Mouse (Mus musculus) erythroid progenitor cell, adult 5-6 weeks (primary cell): ENCODE results near the gene Gm9903. TPM values are rescaled to one million over a fixed set of nuclear protein-coding genes. Genes with fewer than 3 reads are reported as not detected.
A peak's percentile ranks its signal among the peaks of the same experiment; 100 is the strongest.

Experiments used
- ATAC-seq: replicated peaks from 2 replicates; pipeline ENCODE4 v1.8.0; 2016; ENCODE audit warnings: moderate number of reproducible peaks, mild to moderate bottlenecking, moderate TSS enrichment, inconsistent platforms; ENCODE audit not compliant: poor library complexity, low FRiP score, severe bottlenecking
- total RNA-seq, 2 experiments: library from RNA; stranded (forward) in 1 of 2; stranded (reverse) in 1 of 2; fragments of 150-400 nt in 1 of 2; fragments of 186-747, 209-891 nt in 1 of 2; gene quantifications; 2 replicates each; pipeline versions ENCODE4 v1.2.3 to v1.2.4; 2015 to 2017; ENCODE audit warnings: low replicate concordance in 2 of 2

Gm9903 gene
- total RNA-seq, 2 experiments from 2014 or later: not detected

DNA sequence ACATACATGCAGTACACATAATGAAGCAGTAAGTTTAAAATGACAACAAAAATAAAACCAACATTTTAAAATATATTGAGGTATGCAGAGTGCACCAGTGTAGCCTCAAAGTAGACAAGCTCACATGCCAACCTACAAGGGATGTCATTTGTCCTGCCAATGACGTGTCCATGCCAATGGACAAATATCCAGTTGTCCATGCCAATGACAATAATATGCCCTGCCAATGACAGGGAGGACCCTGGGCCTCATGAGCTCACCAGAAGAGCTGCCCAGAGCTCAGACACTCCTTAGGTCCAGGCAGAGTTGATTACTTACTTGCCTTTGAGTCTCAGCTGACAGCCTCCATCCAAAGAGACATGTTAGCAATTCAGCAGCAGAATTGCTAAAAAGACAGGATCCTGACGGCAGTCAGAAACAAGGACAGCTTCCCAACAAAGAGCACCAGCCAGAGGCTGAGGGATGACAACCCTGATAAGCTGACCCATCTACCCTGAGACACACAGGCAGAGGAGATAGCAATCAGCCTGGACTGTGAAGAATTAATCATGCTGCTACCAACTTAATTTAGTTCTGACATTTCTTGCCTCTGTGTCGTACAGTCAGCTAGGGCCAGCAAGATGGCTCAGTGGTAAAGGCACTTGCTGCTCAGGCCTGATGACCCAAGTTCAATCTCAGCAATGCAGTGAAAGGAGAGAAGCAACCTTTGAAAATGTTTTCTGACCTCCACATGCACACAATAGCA is 8.1 kb downstream of the Gm9903 start:
- no peak for ATAC-seq

DNA sequence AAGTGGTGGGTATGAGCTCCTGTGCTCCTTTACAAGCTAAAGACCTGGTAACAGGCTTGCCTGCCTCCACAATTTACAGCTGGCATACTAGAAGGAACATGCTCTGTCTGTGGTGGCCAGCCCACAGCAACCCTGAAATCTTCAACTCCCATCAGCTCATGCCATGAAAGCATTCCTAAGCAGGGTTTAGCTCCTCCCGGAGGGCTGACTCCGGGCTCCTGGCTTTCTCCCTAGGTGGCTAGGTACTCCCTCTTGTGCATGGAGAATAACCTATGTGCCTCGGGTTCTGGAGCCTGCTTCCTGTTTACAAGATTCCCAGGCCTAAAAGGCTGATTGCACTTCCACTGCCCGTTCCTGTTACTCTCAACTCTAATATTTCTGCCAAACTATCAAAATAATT is 9.1 kb downstream of the Gm9903 start:
- no peak for ATAC-seq

DNA sequence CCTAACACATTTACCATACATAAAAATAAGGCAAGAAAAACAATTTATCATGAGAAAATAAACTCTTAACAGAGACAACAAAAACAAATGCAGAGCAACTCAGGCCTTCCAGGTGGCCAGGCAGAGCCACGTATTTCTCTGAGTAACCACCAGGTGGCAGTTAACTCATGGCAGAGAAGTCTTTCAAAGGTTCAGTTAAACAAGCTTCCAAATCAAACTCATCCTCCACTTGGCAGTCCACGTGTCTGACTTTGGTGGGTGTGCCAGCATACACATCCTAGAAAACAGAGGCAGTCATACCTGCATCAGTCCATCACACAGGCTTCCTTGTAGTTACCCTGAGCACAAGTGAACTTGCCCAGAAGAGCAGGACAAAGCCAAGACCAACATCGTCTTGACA is 10.9 kb downstream of the Gm9903 start:
- peak; percentile 79 for ATAC-seq

DNA sequence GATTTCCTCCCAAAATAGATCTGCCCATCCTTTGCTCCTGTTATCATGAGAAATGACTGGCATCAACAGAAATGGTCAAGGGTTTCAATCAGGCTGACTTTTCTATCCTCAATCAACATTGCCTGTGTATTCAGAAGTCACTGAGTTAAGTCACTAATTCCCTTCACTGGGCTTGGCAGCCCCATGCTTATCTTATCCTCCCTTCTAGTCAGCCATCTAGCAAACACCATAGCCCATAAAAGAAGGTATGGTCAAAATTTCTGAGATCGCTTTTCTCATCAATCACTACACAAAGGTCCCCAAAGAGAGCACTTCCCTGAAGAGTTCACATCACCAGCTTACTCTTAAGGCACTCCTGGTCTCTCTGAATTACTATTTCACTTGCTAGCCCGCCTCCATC is 21.3 kb downstream of the Gm9903 start:
- no peak for ATAC-seq

DNA sequence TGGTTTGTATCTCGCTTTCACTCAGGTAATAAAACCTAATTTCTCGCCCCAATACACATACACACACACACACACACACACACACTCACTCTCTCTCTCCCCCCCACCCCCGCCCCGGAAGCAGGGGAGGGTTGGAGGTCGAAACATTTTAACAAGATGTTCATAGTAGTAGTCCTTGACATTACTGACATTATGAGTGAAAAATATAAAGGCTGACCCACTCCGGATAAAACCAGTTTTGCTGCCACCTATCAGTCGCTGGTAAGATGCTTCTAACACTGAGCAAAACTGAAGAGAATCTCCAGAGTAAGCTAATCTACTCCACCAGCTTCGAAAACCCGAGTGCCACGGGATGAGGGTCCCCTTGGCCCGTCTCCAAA is 21.8 kb downstream of the Gm9903 start:
- ATAC-seq: no peak

DNA sequence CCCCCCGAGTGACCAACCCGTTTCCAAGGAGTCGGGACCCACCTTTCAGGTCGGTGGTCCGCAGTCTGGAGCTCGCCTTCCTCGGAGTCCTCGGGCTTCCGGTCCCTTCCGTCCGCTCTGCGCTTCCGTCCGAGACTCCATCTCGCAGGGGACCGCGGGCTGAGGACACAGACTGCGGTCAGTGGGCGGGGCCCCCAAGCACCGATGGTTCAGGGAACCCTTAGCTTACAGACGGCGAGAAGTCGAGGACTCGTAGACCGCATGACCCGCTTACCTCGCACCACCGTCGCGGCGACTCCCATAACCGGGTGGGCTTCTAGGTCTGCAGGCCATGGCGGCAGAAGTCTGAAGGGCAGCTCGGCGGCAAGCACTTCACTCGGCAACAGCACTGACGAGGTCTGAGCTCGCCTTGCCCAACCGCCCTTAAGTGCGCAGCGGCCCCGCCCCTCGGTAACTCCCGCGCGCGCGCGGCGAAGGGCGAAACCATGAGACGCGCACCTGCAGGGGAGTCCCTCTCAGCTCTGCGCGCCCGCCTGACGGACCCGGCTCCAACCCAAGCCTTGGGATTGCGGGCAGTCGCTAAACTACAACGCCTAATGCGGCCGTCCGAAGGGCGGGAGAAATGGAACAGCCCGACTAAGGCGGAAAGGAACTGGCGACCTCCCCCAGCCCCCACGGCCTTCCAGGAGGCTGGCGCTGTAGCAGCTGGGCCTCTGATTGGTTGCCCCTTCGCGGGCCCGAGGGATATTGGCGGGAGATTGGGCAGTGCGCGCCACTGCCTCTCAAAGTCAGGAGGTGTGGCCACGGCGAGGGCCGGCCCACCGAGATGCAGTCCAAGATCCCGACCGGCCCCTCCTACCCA is 22.4 kb downstream of the Gm9903 start, which contains the start of gene Slbp:
Slbp (minus strand) TSS at position 654 of the 862 bp plus-strand sequence.
- peak; percentile 86 for ATAC-seq

DNA sequence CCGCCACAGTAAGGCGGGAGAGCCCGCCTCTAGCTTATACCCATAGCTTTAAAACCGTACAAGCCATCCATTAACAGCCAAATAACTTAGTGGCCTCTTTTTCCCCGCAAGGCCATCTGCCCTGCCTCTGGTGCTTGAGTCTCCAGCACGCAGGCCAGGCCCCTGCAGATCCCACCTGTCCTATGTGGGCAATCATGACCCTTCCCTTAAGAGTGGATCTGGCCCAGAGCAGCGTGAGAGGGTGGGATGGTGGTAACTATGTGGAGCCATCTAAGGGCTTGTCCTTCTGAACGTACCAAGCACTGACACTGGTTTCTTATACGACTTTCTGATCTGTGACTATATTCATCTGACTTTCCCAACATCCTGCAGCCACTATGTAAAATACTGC is 23.1 kb downstream of the Gm9903 start:
- ATAC-seq: peak; percentile 5

DNA sequence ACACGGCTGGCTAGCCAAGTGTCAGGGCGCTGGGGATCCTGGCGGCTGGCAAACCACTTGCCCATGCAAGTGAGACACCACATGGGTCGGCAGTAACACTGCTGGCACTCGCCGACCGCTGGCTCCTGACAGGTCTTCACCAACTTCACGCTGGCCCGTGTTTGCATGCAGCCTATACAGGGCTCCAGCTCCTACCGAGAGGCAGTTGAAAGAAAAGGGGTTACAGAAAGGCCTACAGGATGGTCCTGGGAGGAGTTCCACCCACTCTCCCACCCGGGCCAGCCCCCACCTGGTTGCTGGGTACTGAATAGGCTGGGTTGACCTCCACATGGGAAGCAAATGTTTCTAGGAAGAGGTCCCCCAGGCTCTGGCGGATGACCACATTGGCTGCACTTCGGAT is 24.7 kb downstream of the Gm9903 start:
- no peak for ATAC-seq

DNA sequence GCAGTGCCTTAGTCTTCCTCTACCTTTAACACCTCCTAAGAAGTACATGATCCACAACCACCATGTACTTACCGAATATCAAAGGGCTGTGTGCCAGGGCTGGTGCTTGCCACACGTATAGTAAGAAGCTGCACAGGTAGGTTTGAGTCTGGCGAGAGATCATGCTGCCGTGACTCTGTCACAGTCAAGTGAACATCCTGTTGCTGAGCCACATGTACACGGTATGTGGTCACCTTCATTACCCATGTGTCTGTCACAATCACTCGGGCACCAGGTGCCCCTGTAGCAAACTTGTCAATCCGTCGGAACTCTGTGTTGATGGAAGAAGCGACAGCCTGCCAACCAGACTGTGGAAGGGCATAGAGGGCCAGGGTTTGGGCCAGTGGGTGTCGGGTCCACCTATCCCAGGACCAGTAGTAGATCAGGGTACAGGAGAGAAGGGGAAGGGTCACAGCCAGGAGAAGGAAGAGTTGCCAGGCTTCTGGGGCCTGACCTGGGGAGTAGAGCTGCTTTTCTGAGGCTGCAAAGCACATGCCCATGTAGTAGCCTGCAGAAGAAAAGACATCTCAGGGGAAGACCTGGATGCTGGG is 25.6 kb downstream of the Gm9903 start:
- no peak for ATAC-seq

DNA sequence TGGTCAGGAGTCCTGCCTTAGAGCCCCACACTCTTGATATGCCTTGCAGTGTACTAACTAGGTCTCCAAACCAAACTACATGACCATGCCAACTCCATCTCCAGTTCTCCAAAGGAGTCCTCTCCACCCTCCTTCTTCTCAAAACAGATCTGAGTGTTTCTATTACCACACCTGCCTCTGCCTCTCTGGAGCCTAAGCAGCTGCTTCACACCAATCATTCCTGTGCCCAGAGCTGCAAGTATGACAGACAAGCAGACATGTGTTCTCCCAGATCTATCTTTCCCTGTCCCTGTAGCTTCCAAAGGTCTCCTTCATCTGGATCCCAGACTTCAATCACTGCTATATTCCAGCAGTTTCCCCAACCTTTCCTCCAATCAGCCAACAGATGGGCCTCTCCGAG is 27.0 kb downstream of the Gm9903 start:
- ATAC-seq: no peak

DNA sequence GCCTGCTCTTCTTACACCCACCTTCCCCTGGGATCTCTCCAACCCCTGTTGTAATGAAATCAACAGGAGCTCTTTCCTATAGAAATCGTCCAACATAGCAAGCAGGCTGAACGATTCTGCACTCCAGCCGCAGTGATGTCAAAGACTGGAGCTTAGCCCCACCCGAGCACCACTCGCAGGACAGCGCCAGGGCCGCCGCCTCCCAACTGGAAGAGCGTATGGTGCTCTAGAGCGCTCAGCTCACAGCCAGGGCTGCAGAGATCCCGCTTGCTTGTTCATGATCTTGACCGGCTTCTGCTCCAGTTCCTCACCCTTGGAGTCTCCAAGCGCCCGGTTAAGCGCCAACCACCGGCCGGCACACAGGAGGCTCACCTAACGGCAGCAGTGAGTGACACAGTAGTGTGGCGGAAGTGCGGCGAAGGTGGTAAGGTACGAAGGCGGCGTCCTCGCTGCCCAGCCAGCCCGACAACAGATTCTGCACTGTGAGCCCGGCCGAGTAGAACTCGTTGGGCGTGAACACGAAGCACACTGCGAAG is 27.6 kb downstream of the Gm9903 start:
- peak; percentile 64 for ATAC-seq

DNA sequence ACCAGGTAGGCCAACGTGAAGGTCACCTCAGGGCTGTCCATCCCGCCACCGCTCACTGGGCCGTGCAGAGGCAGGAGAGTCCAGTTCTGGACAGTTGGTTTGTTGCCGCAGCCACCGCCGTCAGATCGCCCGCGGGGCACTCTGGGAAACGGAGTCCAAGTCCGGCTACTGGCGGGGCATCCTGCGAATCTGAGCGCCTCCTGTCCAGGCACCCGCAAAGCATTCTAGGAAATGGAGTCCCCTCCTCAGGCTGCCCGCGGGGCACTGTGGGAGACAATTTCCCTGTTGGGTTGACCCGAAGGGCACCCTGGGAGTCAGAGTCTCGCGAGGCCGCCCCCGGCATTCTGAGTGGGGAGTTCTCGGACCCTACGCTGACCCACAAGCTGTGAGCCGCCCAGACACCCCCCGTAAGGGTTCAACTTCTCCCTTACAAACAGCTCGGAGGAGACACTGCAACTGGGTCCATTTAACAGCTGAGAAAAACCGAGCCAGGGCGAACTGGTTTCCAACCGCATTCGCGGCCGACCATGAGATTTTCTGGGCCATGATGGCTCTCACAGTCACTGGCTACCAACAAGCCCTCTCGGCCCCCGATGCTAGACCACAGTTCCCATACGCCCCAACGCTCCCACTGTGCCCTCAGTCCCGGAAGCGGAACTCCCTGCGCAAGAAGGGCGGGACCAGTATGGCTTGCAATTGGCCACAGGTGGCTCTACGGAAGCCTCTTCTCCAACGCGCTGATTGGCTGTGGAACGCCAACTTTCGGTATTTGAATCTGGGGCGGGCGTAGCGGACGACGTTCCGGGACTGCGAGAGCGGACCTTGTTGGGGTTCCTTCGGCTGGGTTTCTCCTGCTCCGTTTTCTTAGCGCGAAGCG is 28.3 kb downstream of the Gm9903 start, which contains the start of the genes Tacc3 and Tmem129:
Tacc3 (plus strand) TSS at position 342 of the 877 bp plus-strand sequence.
Tmem129 (minus strand) TSS at position 630 of the 877 bp plus-strand sequence.
- ATAC-seq: peak; percentile 82

DNA sequence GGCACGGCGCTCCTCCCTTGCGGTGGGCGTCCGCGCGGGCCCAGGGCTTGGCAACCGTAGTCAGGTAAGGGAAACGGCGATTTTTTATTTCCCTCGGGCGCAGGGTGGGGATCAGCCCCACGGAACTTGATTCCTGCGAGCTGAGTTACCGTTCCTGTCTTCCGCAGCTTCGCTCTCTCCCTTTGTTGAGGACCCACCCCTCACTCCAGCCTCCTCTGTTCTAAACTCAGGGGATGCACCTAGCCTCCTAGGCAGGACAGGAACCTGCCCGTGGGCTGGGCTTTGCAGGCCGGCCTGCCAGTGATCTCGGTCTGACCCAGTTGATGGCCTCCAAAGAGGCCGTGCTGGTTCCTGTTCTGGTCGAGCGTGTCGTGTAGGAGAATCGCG is 28.9 kb downstream of the Gm9903 start:
- ATAC-seq: peak; percentile 8

DNA sequence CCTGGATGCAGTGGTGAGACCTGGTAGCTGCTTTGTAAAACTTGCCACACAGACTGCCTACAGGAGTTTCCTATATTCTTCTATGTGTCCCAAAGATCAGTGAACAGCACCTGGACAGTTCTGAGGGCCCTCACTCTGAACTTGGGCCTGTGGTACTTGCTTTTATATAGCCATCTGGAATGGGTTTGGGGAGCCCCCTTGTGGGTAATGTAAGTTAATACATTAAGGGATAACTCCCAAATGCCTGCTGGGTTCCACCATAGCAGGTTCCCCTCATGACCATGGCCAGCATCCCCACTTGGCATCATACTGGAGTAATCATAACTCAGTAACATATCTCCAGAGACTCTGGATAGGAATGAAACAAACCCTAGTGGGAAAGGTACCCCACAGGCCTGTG is 38.5 kb downstream of the Gm9903 start:
- ATAC-seq: peak; percentile 56

DNA sequence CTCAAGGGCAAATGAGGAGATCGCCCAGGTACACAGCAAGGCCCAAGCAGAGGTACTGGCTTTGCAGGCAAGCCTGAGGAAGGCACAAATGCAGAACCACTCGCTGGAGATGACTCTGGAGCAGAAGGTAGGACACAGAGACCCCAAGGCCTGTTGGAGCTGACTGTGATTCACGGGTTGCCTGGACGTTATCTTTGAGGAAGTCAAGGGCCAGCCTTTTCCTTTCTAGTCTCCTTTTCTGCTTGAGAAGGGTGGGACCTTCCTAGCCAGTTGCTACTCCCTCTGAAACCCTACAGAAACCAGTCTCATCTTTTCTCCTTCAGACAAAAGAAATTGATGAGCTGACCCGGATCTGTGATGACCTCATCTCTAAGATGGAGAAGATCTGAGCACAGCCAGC is 41.9 kb downstream of the Gm9903 start:
- no peak for ATAC-seq

DNA sequence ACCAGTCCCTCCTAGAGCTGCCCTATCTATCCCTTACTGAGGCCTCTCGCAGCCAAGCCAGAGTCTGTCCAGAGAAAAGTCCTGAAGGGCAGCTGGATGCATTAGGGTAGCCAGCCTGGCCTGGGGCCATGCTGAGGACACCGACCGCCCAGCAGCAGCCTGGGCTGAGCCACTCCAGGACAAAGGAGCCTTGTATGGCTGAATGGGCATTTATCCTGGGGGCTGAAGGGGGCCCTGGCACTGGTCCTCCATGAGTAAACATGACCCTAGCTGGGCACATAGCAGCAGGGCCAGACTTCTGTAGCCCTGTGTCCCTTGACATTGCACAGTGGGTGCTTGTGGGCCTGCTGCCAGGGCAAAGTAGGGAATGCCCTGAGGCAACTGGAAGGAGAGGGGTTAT is 44.7 kb downstream of the Gm9903 start:
- ATAC-seq: peak; percentile 13; the same call in 1 of the 2 replicates

DNA sequence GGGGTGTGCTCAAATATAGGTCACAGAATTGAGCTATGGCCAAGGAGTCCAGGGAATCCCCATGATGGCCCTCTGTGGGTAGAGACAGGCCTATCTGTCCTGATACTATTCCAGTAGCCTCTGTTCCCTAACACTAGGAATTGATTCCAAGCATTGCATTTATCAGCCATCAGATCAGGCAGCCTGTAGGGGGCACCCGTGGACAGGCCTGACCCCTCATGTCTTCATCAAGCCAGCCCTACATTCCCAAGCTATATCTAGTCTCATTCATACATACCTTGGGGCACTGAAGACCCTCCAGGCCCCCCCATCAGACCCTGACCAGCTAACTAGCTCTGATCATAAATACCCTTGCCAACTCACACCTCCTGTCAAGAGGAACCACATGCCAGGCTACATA is 46.2 kb downstream of the Gm9903 start:
- ATAC-seq: peak; percentile 46; the same call in 1 of the 2 replicates

DNA sequence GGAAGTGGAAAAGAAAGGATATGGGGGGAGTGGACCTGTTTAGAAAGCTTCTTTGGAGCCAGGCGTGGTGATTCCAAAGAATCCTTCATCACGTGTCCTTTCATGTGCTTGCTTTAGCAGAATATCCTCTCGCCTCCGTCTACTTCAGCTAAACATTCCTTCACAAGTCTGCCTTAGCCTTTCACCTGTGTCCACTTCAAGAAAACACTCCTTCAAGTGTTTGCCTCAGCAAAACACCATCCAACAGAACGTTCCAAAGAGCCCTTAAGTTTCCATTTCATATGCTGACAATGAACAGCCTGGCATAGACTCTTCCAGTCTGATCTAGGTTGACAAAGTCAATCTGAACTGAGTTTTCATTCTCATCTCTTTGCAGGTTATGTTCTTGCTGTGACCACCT is 48.5 kb downstream of the Gm9903 start:
- no peak for ATAC-seq

DNA sequence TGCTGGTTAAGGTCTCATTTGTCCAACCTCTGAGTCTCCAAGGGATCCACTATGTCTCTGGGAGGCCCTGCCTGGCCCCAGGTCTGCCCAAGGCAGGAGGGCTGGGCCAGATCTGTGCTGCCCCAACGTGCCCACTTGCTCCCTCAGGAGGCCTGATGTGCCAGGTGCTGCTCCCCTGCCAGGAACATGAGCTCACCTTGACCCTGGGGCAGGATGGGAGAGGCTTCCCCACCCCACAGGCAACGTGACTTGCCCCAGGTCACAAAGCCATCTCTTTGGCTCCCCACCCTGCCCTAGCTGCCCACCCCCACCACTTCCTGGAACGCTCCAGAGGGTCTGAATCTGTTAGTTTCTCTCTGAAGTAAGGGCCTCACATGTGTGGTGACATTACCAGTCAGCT is 51.3 kb downstream of the Gm9903 start:
- ATAC-seq: no peak
